Mouse (Mus musculus): Measurements from ENCODE around the gene Rpgrip1l.

DNA sequence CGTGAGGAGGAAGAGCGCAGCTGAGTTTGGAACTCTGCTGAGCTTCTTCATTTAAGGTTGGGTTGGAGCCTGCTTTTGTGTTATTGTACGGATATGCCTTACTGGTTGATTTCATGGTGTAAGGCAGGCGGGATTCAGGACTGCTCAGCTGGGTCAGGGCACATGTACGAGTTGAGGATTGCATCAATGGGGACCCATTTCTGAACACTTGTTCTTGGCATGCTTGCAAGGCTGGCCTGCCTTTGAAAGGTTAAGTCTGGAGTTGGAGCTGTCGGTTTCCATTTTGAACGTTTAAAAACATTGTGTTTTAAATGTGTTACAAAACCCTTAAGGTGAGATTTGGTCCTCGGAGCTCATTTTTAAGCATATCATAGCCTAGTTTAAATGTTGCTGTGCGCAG lies 16.0 kb upstream of the Rpgrip1l start:
- TF ChIP-seq GATA1 (IDR thresholded peaks at IDR 0.05; ENCODE audit: borderline replicate concordance, low read length), result no peak
- TF ChIP-seq FLI1 (IDR thresholded peaks at IDR 0.05; ENCODE audit: low read length), result no peak
